30 mouse cellular contexts compared by ENCODE assay signal in genomic region chr11:64093058-64093457, GRCm38 (mm10).
"Had no signal": no experiment of that assay in that cellular context is flagged by ENCODE, and none has a peak within 500 bp of the region (broad histone marks: within the 10 kb centered on the region; RNA-seq: fewer than 3 reads in every experiment).

No protein-coding gene starts in this region.

- H3K9ac ChIP-seq: limb, embryonic 12.5 days; limb, embryonic 13.5 days; limb, embryonic 15.5 days; liver, embryonic 12.5 days; liver, embryonic 13.5 days; liver, embryonic 14.5 days; liver, embryonic 15.5 days; liver, postnatal 0 days; lung, embryonic 14.5 days; lung, embryonic 15.5 days; midbrain, embryonic 12.5 days; midbrain, embryonic 13.5 days; midbrain, embryonic 15.5 days; neural tube, embryonic 12.5 days had no signal

- H3K27ac ChIP-seq: limb, embryonic 10.5 days; limb, embryonic 12.5 days; limb, embryonic 13.5 days; limb, embryonic 15.5 days; liver, embryonic 12.5 days; liver, embryonic 13.5 days; liver, embryonic 14.5 days; liver, embryonic 15.5 days; lung, embryonic 15.5 days; macrophage; midbrain, embryonic 10.5 days; midbrain, embryonic 12.5 days; midbrain, embryonic 13.5 days; midbrain, embryonic 15.5 days; neural tube, embryonic 12.5 days had no signal

- DNase-seq: left cerebral cortex, postnatal 4 days; liver; liver, embryonic 13.5 days; liver, postnatal 0 days; lung, adult 18-20 months; lung, adult 2 months; lung, embryonic 14.5 days; lung, postnatal 10 days; lung, postnatal 14 days; lung, postnatal 36 days; lung, postnatal 4 days; midbrain, embryonic 14.5 days had no signal

- H3K4me2 ChIP-seq: limb, embryonic 12.5 days; limb, embryonic 13.5 days; limb, embryonic 15.5 days; liver, embryonic 11.5 days; liver, embryonic 12.5 days; liver, embryonic 13.5 days; liver, embryonic 15.5 days; lung, embryonic 14.5 days; lung, embryonic 15.5 days; midbrain, embryonic 11.5 days; midbrain, embryonic 12.5 days; midbrain, embryonic 13.5 days; midbrain, embryonic 15.5 days; neural tube, embryonic 12.5 days had no signal

- H3K27me3 ChIP-seq: limb, embryonic 12.5 days; limb, embryonic 13.5 days; limb, embryonic 15.5 days; liver, embryonic 12.5 days; liver, embryonic 13.5 days; liver, embryonic 15.5 days; lung, embryonic 15.5 days; midbrain, embryonic 12.5 days; midbrain, embryonic 13.5 days; midbrain, embryonic 15.5 days; neural tube, embryonic 12.5 days had no signal

- H3K36me3 ChIP-seq: limb, embryonic 10.5 days; limb, embryonic 12.5 days; limb, embryonic 13.5 days; limb, embryonic 15.5 days; liver, embryonic 12.5 days; liver, embryonic 13.5 days; liver, embryonic 15.5 days; lung, embryonic 15.5 days; midbrain, embryonic 10.5 days; midbrain, embryonic 12.5 days; midbrain, embryonic 13.5 days; midbrain, embryonic 15.5 days; neural tube, embryonic 12.5 days had no signal

- H3K4me3 ChIP-seq: limb, embryonic 10.5 days; limb, embryonic 12.5 days; limb, embryonic 13.5 days; limb, embryonic 15.5 days; liver, embryonic 12.5 days; liver, embryonic 13.5 days; liver, embryonic 15.5 days; lung, embryonic 15.5 days; megakaryocyte, embryonic 14.5 days; midbrain, embryonic 10.5 days; midbrain, embryonic 12.5 days; midbrain, embryonic 13.5 days; midbrain, embryonic 15.5 days; myocyte; neural tube, embryonic 12.5 days had no signal

- H3K4me1 ChIP-seq: limb, embryonic 12.5 days; limb, embryonic 13.5 days; limb, embryonic 15.5 days; liver, embryonic 12.5 days; liver, embryonic 13.5 days; liver, embryonic 15.5 days; lung, embryonic 15.5 days; megakaryocyte, embryonic 14.5 days; midbrain, embryonic 12.5 days; midbrain, embryonic 13.5 days; midbrain, embryonic 15.5 days; neural tube, embryonic 12.5 days had no signal

- H3K9me3 ChIP-seq: limb, embryonic 10.5 days; limb, embryonic 12.5 days; limb, embryonic 13.5 days; limb, embryonic 15.5 days; liver, embryonic 12.5 days; liver, embryonic 13.5 days; liver, embryonic 15.5 days; lung, embryonic 15.5 days; megakaryocyte, embryonic 14.5 days; midbrain, embryonic 10.5 days; midbrain, embryonic 12.5 days; midbrain, embryonic 13.5 days; midbrain, embryonic 15.5 days; neural tube, embryonic 12.5 days had no signal
